Mouse (Mus musculus) heart, adult 2 months (tissue): ENCODE results near the gene Hlx. TPM values are rescaled to one million over a fixed set of nuclear protein-coding genes. Genes with fewer than 3 reads are reported as not detected.

Source experiments
- DNase-seq, 2 experiments: peaks; one replicate each; pipeline ENCODE4 v3.0.0; 2021
- H3K27ac ChIP-seq: fragments of 200-600 bp; 2 replicates; pipeline ENCODE4 v1.8.1; 2022
- H3K27me3 ChIP-seq: fragments of 200-500 bp; 2 replicates; pipeline ENCODE4 v1.6.1; 2012; ENCODE audit warnings: mild to moderate bottlenecking, low read length, inconsistent platforms, mixed read lengths; ENCODE audit not compliant: control insufficient read depth, insufficient read depth
- H3K36me3 ChIP-seq: fragments of 200-500 bp; 2 replicates; pipeline ENCODE4 v1.6.1; 2012; ENCODE audit warnings: low read length, inconsistent platforms; ENCODE audit not compliant: control insufficient read depth, insufficient read depth
- H3K4me1 ChIP-seq: fragments of 200-500 bp; 2 replicates; pipeline ENCODE4 v1.6.1; 2011; ENCODE audit warnings: low read length; ENCODE audit not compliant: control insufficient read depth, insufficient read depth
- H3K4me3 ChIP-seq: fragments of 200-600 bp; 2 replicates; pipeline ENCODE4 v1.8.1; 2022
- H3K79me2 ChIP-seq: fragments of 200-500 bp; replicated peaks from 2 replicates; pipeline ENCODE4 v1.6.1; 2012; ENCODE audit warnings: mild to moderate bottlenecking, inconsistent platforms, low read length, moderate library complexity, mixed read lengths; ENCODE audit not compliant: control insufficient read depth, insufficient read depth
- H3K9ac ChIP-seq: fragments of 200-500 bp; 2 replicates; pipeline ENCODE4 v1.6.1; 2012; ENCODE audit warnings: low read depth, mild to moderate bottlenecking, control low read depth, inconsistent platforms, low read length, mixed read lengths
- CTCF ChIP-seq: fragments of 200-600 bp; IDR thresholded peaks from 2 replicates; pipeline ENCODE4 v1.8.1; 2022; ENCODE audit warnings: antibody characterized with exemption, mild to moderate bottlenecking, moderate library complexity
- EP300 ChIP-seq: fragments of 200-500 bp; IDR thresholded peaks from 2 replicates; pipeline ENCODE4 v1.6.1; 2011; ENCODE audit warnings: low read depth, low read length, control low read depth; ENCODE audit not compliant: insufficient read depth
- POLR2A ChIP-seq: fragments of 200-500 bp; IDR thresholded peaks from 2 replicates; pipeline ENCODE4 v1.6.1; 2011; ENCODE audit warnings: mild to moderate bottlenecking, low read depth, low read length, control low read depth; ENCODE audit not compliant: insufficient read depth
- WGBS: fragments of 180-500 bp; shearing (Covaris S2); methylation state at CpG from one replicate; pipeline ENCODE4 v1.1.7; 2018; 5-methylcytosine and 5-hydroxymethylcytosine counted together
- intact Hi-C: fragments of 180-260 bp; cut with DNase I; formaldehyde crosslinking; loops from one replicate; pipeline ENCODE4 v1.15.1; 2025
- polyA plus RNA-seq: library from polyadenylated mRNA; depleted of rRNA; stranded (reverse); fragments of >200 nt; gene quantifications from 2 replicates; pipeline ENCODE4 v1.2.3, GENCODE M21; 2012
- total RNA-seq, 2 experiments: library from RNA; stranded (reverse); gene quantifications; 2 replicates each; pipeline ENCODE4 v1.2.3; 2021

The Hlx gene
- total and polyA plus RNA-seq, 3 experiments = 7.6 to 11.4 (median 10.8) TPM

GRCm38 (mm10) chr1:184720162-184721025 is 12.0 kb downstream of the Hlx start:
- H3K27ac ChIP-seq = no peak overlapping the region
- no peak for TF ChIP-seq CTCF
- no peak for TF ChIP-seq POLR2A
- TF ChIP-seq EP300 = no peak
- no peaks in the 10 kb centered on the region for H3K79me2 ChIP-seq
- intact Hi-C loops = no loop called here
- H3K27me3 ChIP-seq = peaks cover 20% of the 10 kb centered on the region
- WGBS = 20% methylated on average over 26 of the region's 26 CpGs
- H3K4me3 ChIP-seq = no peak overlapping the region
- no peak overlapping the region for H3K9ac ChIP-seq
- DNase-seq = no peak
- no peaks in the 10 kb centered on the region for H3K4me1 ChIP-seq
- H3K36me3 ChIP-seq = no peaks in the 10 kb centered on the region

DNA sequence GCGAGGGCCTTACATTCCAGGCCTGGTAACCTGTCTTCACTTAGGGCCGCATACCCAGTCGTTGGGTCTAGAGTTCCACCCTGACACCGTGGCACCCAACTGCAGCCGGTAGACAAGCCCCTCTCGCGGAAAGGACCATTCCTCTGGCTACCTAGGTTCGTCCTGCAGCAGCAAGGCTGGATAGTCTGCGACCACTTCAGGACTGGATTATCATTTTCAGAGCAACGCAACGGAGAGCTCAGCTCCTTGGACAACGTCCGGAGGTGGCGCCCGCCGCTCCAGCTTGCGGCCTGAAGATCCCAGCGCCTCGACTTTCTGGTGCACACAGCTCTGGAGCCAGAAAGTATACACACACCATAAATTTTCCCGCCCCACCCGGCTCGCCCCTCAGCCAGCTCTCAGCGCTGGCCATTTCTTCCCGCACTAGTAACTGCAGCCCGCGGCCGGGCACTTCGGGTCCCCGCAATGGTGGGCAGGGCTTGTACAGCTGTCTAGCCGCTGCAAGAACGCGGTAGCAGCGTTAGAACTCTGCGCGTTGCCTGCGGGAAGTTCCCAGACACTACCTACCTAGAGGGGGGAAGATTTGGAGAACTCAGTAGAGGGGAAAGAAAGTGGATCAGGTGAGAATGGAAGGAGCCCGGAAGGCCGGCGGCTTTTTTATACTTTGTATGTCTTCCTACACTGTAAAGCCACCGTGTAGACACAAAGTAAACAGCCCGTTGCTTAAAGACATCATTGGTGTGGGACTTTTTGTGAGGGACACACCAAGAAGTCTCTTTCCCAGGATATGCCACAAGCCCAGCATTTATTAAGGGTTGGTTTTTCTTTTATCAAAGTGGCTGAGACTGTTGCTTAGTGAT is 13.9 kb downstream of the Hlx start:
- Histone ChIP-seq H3K9ac (no peak overlapping the region), H3K4me3 (no peak overlapping the region; the same call in 1 of the 2 replicates), H3K4me1 (no peaks in the 10 kb centered on the region), H3K36me3 (no peaks in the 10 kb centered on the region), H3K79me2 (no peaks in the 10 kb centered on the region), H3K27ac (no peak overlapping the region), H3K27me3 (peaks cover 20% of the 10 kb centered on the region)
- TF ChIP-seq EP300 (no peak), POLR2A (no peak), CTCF (no peak)
- intact Hi-C loops = no loop called here
- 7% methylated on average over 41 of the region's 41 CpGs for WGBS
- peak in 1 of 2 experiments; percentile 41 for DNase-seq

DNA sequence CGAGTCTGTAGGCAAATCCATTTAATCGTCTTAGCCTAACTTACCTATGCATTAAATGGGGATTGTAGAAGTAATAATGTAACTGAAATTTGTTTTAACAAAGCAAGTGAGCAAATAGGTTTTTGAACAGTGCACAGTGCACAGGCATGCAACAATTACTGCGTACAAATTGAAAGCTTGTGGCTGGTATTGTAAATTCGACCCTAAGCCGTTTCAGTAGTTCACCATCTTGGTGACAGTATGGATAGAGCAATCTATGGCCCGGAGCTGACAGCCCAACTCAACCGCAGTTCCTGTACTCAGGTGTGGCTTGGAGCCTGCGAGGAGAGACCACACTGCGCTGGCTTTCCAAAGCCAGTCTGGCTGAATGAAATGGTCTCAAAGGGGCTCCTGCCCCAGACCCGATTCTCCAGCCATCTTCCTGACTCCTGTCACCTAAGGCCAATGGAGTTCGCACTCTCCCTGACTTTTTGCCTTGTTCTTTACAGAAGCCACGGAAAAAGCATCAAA is 14.7 kb downstream of the Hlx start:
- TF ChIP-seq EP300 = no peak
- TF ChIP-seq POLR2A = no peak
- no peak for TF ChIP-seq CTCF
- no peak for DNase-seq
- Histone ChIP-seq H3K4me3 (no peak overlapping the region), H3K27ac (no peak overlapping the region), H3K9ac (no peak overlapping the region), H3K27me3 (peaks cover 18% of the 10 kb centered on the region), H3K4me1 (no peaks in the 10 kb centered on the region), H3K79me2 (no peaks in the 10 kb centered on the region), H3K36me3 (no peaks in the 10 kb centered on the region)
- 34% methylated on average over 12 of the region's 12 CpGs for WGBS
- intact Hi-C loops = no loop called here

DNA sequence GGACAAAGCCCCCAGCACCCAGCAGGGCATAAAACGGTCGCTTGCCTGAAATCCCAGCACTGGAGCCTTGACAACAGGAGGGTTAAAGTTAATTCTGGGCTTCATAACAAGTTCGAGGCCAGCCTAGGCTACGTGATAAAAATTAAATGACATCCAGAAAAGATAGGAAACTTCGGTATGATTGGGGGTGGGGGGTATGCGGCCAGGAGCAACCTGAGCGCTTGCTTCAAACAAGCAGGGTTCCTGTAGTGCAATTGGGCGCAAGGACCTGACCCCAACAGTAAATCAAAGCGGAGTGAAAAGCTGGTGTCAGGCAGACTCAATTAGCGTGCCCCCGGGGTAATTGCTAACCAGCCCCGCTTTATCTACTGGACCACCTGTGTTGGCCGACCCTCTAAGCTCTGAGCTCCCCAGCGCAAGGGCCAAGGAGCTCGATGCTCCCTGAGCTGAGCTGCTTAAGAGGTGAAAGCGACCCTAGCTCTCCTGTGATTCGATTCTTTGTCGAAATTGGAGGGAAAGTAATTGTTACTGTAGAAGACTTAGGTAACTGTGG is 15.3 kb downstream of the Hlx start:
- TF ChIP-seq CTCF (no peak), POLR2A (no peak), EP300 (no peak)
- Histone ChIP-seq H3K4me3 (no peak overlapping the region), H3K9ac (no peak overlapping the region), H3K27me3 (peaks cover 17% of the 10 kb centered on the region), H3K79me2 (no peaks in the 10 kb centered on the region), H3K4me1 (no peaks in the 10 kb centered on the region), H3K36me3 (no peaks in the 10 kb centered on the region), H3K27ac (no peak overlapping the region)
- no peak for DNase-seq
- WGBS = 27% methylated on average over 18 of the region's 18 CpGs
- intact Hi-C loops = no loop called here

GRCm38 (mm10) chr1:184716117-184716516 is 16.3 kb downstream of the Hlx start:
- Histone ChIP-seq H3K4me1 (no peaks in the 10 kb centered on the region), H3K27me3 (peaks cover 14% of the 10 kb centered on the region), H3K9ac (no peak overlapping the region), H3K79me2 (no peaks in the 10 kb centered on the region), H3K4me3 (no peak overlapping the region), H3K36me3 (no peaks in the 10 kb centered on the region), H3K27ac (no peak overlapping the region)
- DNase-seq = no peak
- no peak for TF ChIP-seq CTCF
- no peak for TF ChIP-seq EP300
- no peak for TF ChIP-seq POLR2A
- intact Hi-C loops = no loop called here
- 23% methylated on average over 6 of the region's 6 CpGs for WGBS

DNA sequence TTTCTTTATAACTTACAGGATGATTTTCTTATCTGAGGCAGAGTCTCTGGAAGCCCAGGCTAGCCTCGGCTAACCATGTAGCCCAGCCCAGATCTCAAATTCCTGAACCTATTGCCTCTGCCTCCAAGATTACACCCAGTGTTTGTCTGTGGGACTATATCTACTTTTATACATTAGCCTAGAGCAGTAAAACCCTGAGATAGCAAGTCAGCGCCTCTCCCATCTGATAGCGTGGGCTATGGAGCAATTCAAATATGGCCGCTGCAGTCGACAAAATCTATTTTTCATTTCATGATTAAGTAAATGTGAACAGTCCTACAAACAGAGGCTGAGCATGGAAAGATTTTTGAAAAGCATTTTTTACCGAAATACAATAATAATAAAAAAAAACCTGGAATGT is 16.7 kb downstream of the Hlx start:
- Histone ChIP-seq H3K36me3 (no peaks in the 10 kb centered on the region), H3K4me1 (no peaks in the 10 kb centered on the region), H3K9ac (no peak overlapping the region), H3K4me3 (no peak overlapping the region), H3K27me3 (peaks cover 13% of the 10 kb centered on the region), H3K79me2 (no peaks in the 10 kb centered on the region), H3K27ac (no peak overlapping the region)
- TF ChIP-seq CTCF (no peak), EP300 (no peak), POLR2A (no peak)
- DNase-seq = no peak
- 39% methylated on average over 6 of the region's 6 CpGs for WGBS
- intact Hi-C loops = no loop called here
